Mouse (Mus musculus) neural tube, embryonic 13.5 days (tissue): ENCODE measurements at regions not wholly inside any gene's neighbourhood (a gene's known extent, or its start where the extent isn't known, plus 50 kb on each side); places are given as distances from the start of the nearest gene placed in this dataset.

Experiments used
- ATAC-seq: fragments of 200-750 bp; cut with Nextera tagmentation; 2 replicates; pipeline ENCODE4 v1.8.0; 2017; ENCODE audit warnings: low read depth, mild to moderate bottlenecking, moderate TSS enrichment, moderate library complexity
- H3K27ac ChIP-seq: fragments of 300-500 bp; sonication (generic); replicated peaks from 2 replicates; pipeline ENCODE4 v1.5.1; 2015; ENCODE audit warnings: moderate library complexity, mild to moderate bottlenecking, inconsistent platforms
- H3K27me3 ChIP-seq: fragments of 300-500 bp; sonication (generic); 2 replicates; pipeline ENCODE4 v1.6.1; 2015; ENCODE audit warnings: mild to moderate bottlenecking, inconsistent platforms
- H3K36me3 ChIP-seq: fragments of 300-500 bp; sonication (generic); 2 replicates; pipeline ENCODE4 v1.6.1; 2015; ENCODE audit warnings: mild to moderate bottlenecking, inconsistent platforms
- H3K4me1 ChIP-seq: fragments of 300-500 bp; sonication (generic); replicated peaks from 2 replicates; pipeline ENCODE4 v1.6.1; 2015; ENCODE audit warnings: inconsistent platforms
- H3K4me2 ChIP-seq: fragments of 300-500 bp; sonication (generic); 2 replicates; pipeline ENCODE4 v1.6.1; 2015; ENCODE audit warnings: inconsistent platforms, mild to moderate bottlenecking, moderate library complexity
- H3K4me3 ChIP-seq: fragments of 300-500 bp; sonication (generic); 2 replicates; pipeline ENCODE4 v1.5.1; 2015; ENCODE audit warnings: mild to moderate bottlenecking, inconsistent platforms
- H3K9ac ChIP-seq: fragments of 300-500 bp; sonication (generic); 2 replicates; pipeline ENCODE4 v1.6.1; 2015; ENCODE audit warnings: moderate library complexity, mild to moderate bottlenecking, inconsistent platforms
- H3K9me3 ChIP-seq: fragments of 300-500 bp; sonication (generic); 2 replicates; pipeline ENCODE4 v1.6.1; 2016; ENCODE audit warnings: inconsistent platforms
- WGBS: fragments of 180-500 bp; shearing (Covaris S2); methylation state at CpG from one replicate; pipeline ENCODE4 v1.1.7; 2015; 5-methylcytosine and 5-hydroxymethylcytosine counted together

GRCm38 (mm10) chr13:90823877-90824276 is 81.3 kb downstream of the Atp6ap1l start:
- Histone ChIP-seq H3K4me1 (no peaks in the 10 kb centered on the region), H3K27me3 (no peaks in the 10 kb centered on the region), H3K4me2 (no peak overlapping the region), H3K27ac (no peak overlapping the region), H3K4me3 (no peak overlapping the region), H3K9me3 (no peaks in the 10 kb centered on the region), H3K9ac (no peak overlapping the region), H3K36me3 (no peaks in the 10 kb centered on the region)
- ATAC-seq, result no peak
- WGBS, result 69% methylated on average over 5 of the region's 5 CpGs

- no peak overlapping the region for H3K9ac ChIP-seq
- H3K4me1 ChIP-seq, result no peaks in the 10 kb centered on the region
- 83% methylated on average over 4 of the region's 4 CpGs for WGBS
- no peaks in the 10 kb centered on the region for H3K36me3 ChIP-seq
- H3K4me3 ChIP-seq, result no peak overlapping the region
- no peak for ATAC-seq
- H3K27ac ChIP-seq, result no peak overlapping the region
- no peaks in the 10 kb centered on the region for H3K27me3 ChIP-seq
- H3K4me2 ChIP-seq, result no peak overlapping the region
- no peaks in the 10 kb centered on the region for H3K9me3 ChIP-seq
Observed at GRCm38 (mm10) chr13:90821898-90822297, 83.3 kb downstream of the Atp6ap1l start.

GRCm38 (mm10) chr13:90820453-90820852 is 84.7 kb downstream of the Atp6ap1l start:
- Histone ChIP-seq H3K9ac (no peak overlapping the region), H3K36me3 (no peaks in the 10 kb centered on the region), H3K4me3 (no peak overlapping the region), H3K27ac (no peak overlapping the region), H3K4me1 (no peaks in the 10 kb centered on the region), H3K9me3 (no peaks in the 10 kb centered on the region), H3K4me2 (no peak overlapping the region), H3K27me3 (no peaks in the 10 kb centered on the region)
- ATAC-seq, result no peak
- WGBS, result 42% methylated on average over 3 of the region's 3 CpGs

- Histone ChIP-seq H3K27ac (no peak overlapping the region), H3K4me1 (no peaks in the 10 kb centered on the region), H3K27me3 (no peaks in the 10 kb centered on the region), H3K4me3 (no peak overlapping the region), H3K4me2 (no peak overlapping the region), H3K9ac (no peak overlapping the region), H3K36me3 (no peaks in the 10 kb centered on the region), H3K9me3 (no peaks in the 10 kb centered on the region)
- WGBS, result 69% methylated on average over 7 of the region's 7 CpGs
- ATAC-seq, result no peak
Observed at GRCm38 (mm10) chr13:90819934-90820333, 85.2 kb downstream of the Atp6ap1l start.

GRCm38 (mm10) chr13:90814174-90814865 is 90.8 kb downstream of the Atp6ap1l start:
- WGBS, result 73% methylated on average over 4 of the region's 4 CpGs
- Histone ChIP-seq H3K4me1 (no peaks in the 10 kb centered on the region), H3K27me3 (no peaks in the 10 kb centered on the region), H3K4me3 (no peak overlapping the region), H3K9me3 (no peaks in the 10 kb centered on the region), H3K4me2 (no peak overlapping the region), H3K27ac (no peak overlapping the region), H3K36me3 (no peaks in the 10 kb centered on the region), H3K9ac (no peak overlapping the region)
- ATAC-seq, result no peak

GRCm38 (mm10) chr13:90810011-90810410 is 95.1 kb downstream of the Atp6ap1l start:
- H3K9me3 ChIP-seq, result no peaks in the 10 kb centered on the region
- ATAC-seq, result no peak
- no peak overlapping the region for H3K27ac ChIP-seq
- 79% methylated on average over 6 of the region's 6 CpGs for WGBS
- H3K4me1 ChIP-seq, result no peaks in the 10 kb centered on the region
- H3K36me3 ChIP-seq, result no peaks in the 10 kb centered on the region
- no peak overlapping the region for H3K4me2 ChIP-seq
- no peak overlapping the region for H3K9ac ChIP-seq
- H3K4me3 ChIP-seq, result no peak overlapping the region
- H3K27me3 ChIP-seq, result no peaks in the 10 kb centered on the region

GRCm38 (mm10) chr13:90799641-90800040 is 105.5 kb downstream of the Atp6ap1l start:
- H3K9ac ChIP-seq, result no peak overlapping the region
- no peaks in the 10 kb centered on the region for H3K27me3 ChIP-seq
- no peak overlapping the region for H3K4me2 ChIP-seq
- no peak overlapping the region for H3K27ac ChIP-seq
- no peaks in the 10 kb centered on the region for H3K9me3 ChIP-seq
- ATAC-seq, result no peak
- no peak overlapping the region for H3K4me3 ChIP-seq
- WGBS, result 79% methylated on average over 2 of the region's 2 CpGs
- H3K36me3 ChIP-seq, result no peaks in the 10 kb centered on the region
- H3K4me1 ChIP-seq, result 0 out of 2 replicates have a peak, but pooled peaks cover 5% of the 10 kb centered on the region

- Histone ChIP-seq H3K36me3 (no peaks in the 10 kb centered on the region), H3K9me3 (no peaks in the 10 kb centered on the region), H3K4me1 (0 out of 2 replicates have a peak, but pooled peaks cover 5% of the 10 kb centered on the region), H3K4me2 (no peak overlapping the region), H3K27me3 (no peaks in the 10 kb centered on the region), H3K4me3 (no peak overlapping the region), H3K9ac (no peak overlapping the region), H3K27ac (no peak overlapping the region)
- WGBS, result 48% methylated on average over 6 of the region's 6 CpGs
- ATAC-seq, result no peak
Observed at GRCm38 (mm10) chr13:90798791-90799542, 106.2 kb downstream of the Atp6ap1l start.

- 71% methylated on average over 2 of the region's 2 CpGs for WGBS
Observed at GRCm38 (mm10) chr13:90798381-90798780, 106.8 kb downstream of the Atp6ap1l start.

GRCm38 (mm10) chr13:90797209-90797608 is 107.9 kb downstream of the Atp6ap1l start:
- no peaks in the 10 kb centered on the region for H3K27me3 ChIP-seq
- no peaks in the 10 kb centered on the region for H3K9me3 ChIP-seq
- 88% methylated on average over 3 of the region's 3 CpGs for WGBS
- H3K4me1 ChIP-seq, result 0 out of 2 replicates have a peak, but pooled peaks cover 5% of the 10 kb centered on the region
- H3K4me3 ChIP-seq, result no peak overlapping the region
- H3K36me3 ChIP-seq, result no peaks in the 10 kb centered on the region
- H3K9ac ChIP-seq, result no peak overlapping the region
- ATAC-seq, result no peak
- no peak overlapping the region for H3K27ac ChIP-seq
- no peak overlapping the region for H3K4me2 ChIP-seq

More at GRCm38 (mm10) chr13:90798381-90798780, 106.8 kb downstream of the Atp6ap1l start:
- H3K27me3 ChIP-seq, result no peaks in the 10 kb centered on the region
- H3K9ac ChIP-seq, result no peak overlapping the region
- H3K36me3 ChIP-seq, result no peaks in the 10 kb centered on the region
- no peaks in the 10 kb centered on the region for H3K9me3 ChIP-seq
- H3K4me1 ChIP-seq, result 0 out of 2 replicates have a peak, but pooled peaks cover 5% of the 10 kb centered on the region
- no peak overlapping the region for H3K4me3 ChIP-seq
- no peak overlapping the region for H3K4me2 ChIP-seq
- ATAC-seq, result no peak
- no peak overlapping the region for H3K27ac ChIP-seq

- no peak overlapping the region for H3K9ac ChIP-seq
- 89% methylated on average over 4 of the region's 4 CpGs for WGBS
- H3K4me1 ChIP-seq, result 0 out of 2 replicates have a peak, but pooled peaks cover 5% of the 10 kb centered on the region
- no peaks in the 10 kb centered on the region for H3K27me3 ChIP-seq
- ATAC-seq, result no peak
- H3K4me2 ChIP-seq, result no peak overlapping the region
- no peaks in the 10 kb centered on the region for H3K9me3 ChIP-seq
- no peak overlapping the region for H3K4me3 ChIP-seq
- H3K36me3 ChIP-seq, result no peaks in the 10 kb centered on the region
- H3K27ac ChIP-seq, result no peak overlapping the region
Observed at GRCm38 (mm10) chr13:90796809-90797208, 108.3 kb downstream of the Atp6ap1l start.

GRCm38 (mm10) chr13:90782435-90782834 is 122.7 kb downstream of the Atp6ap1l start:
- no peak for ATAC-seq
- Histone ChIP-seq H3K27me3 (no peaks in the 10 kb centered on the region), H3K9ac (no peak overlapping the region), H3K4me3 (no peak overlapping the region), H3K4me2 (no peak overlapping the region), H3K36me3 (no peaks in the 10 kb centered on the region), H3K4me1 (no peaks in the 10 kb centered on the region), H3K27ac (no peak overlapping the region), H3K9me3 (no peaks in the 10 kb centered on the region)
- WGBS, result 88% methylated on average over 1 of the region's 1 CpGs
